Comparison of ENCODE assay signal across 8 mouse cellular contexts in genomic region chr15:32778599-32779273, GRCm38 (mm10).
A peak's percentile ranks its signal among the peaks of the same experiment; 100 is the strongest.
DNase-seq lines count a peak whose midpoint lies in the region; ATAC-seq and TF ChIP-seq lines count a peak whose summit lies in the region.
"Not testable (repeated sequence)": the region's sequence is repeated elsewhere in the genome, so short reads cannot be mapped to it uniquely, and the experiment has no call there.

No protein-coding gene starts in this region.

- TF ChIP-seq EP300 in lung, postnatal 0 days (IDR thresholded peaks at IDR 0.05): not testable (repeated sequence)

- H3K4me3 ChIP-seq in embryonic facial prominence, embryonic 13.5 days: peak overlapping the region; percentile 60
- H3K4me3 ChIP-seq in intestine, embryonic 15.5 days (replicated peaks): peak overlapping the region; percentile 48
- peak overlapping the region; percentile 45 for H3K4me3 ChIP-seq in lung, postnatal 0 days (ENCODE audit: low read depth, low read length)

- not testable (repeated sequence) for H3K27me3 ChIP-seq in embryonic facial prominence, embryonic 13.5 days; intestine, embryonic 15.5 days (replicated peaks); lung, postnatal 0 days (replicated peaks; ENCODE audit: insufficient read depth, low read length)

- H3K9ac ChIP-seq in embryonic facial prominence, embryonic 13.5 days: peak overlapping the region; percentile 79
- H3K9ac ChIP-seq in intestine, embryonic 15.5 days: peak overlapping the region; percentile 60
- H3K9ac ChIP-seq in lung, postnatal 0 days (replicated peaks; ENCODE audit: low read depth): 0 out of 2 replicates have a peak overlapping the region, but pooled peaks have one; percentile 1

- ATAC-seq in embryonic facial prominence, embryonic 13.5 days (ENCODE audit: insufficient number of reproducible peaks, insufficient read depth, low FRiP score, low TSS enrichment, low read depth): peak; percentile 96
- ATAC-seq in granulocyte monocyte progenitor cell, adult 5-6 weeks (replicated peaks; ENCODE audit: poor library complexity, severe bottlenecking): peak; percentile 68
- peak; percentile 97 for ATAC-seq in intestine, embryonic 15.5 days
- ATAC-seq in lung, postnatal 0 days: peak; percentile 97

- not testable (repeated sequence) for H3K4me1 ChIP-seq in embryonic facial prominence, embryonic 13.5 days; intestine, embryonic 15.5 days (replicated peaks); lung, postnatal 0 days (ENCODE audit: insufficient read depth, low read depth, low read length)

- peak; percentile 82 for DNase-seq in adrenal gland, postnatal 36 days
- DNase-seq in left cerebral cortex, adult 18-20 months (ENCODE audit: low spot score in 2 of 2): peak; percentile 67 to 78
- peak; percentile 94 for DNase-seq in lung, postnatal 0 days (ENCODE audit: low spot score)
- DNase-seq in ovary, postnatal 36 days (ENCODE audit: low spot score): peak; percentile 82
- DNase-seq in urinary bladder, postnatal 4 days (ENCODE audit: low spot score in 2 of 2): peak; percentile 80 to 83

- H3K4me2 ChIP-seq in embryonic facial prominence, embryonic 13.5 days: peak overlapping the region; percentile 74
- peak overlapping the region; percentile 64 for H3K4me2 ChIP-seq in intestine, embryonic 15.5 days (replicated peaks)
- H3K4me2 ChIP-seq in lung, postnatal 0 days (replicated peaks; ENCODE audit: low read depth, low read length): peak overlapping the region; percentile 60

- H3K27ac ChIP-seq in embryonic facial prominence, embryonic 13.5 days: peak overlapping the region; percentile 81
- H3K27ac ChIP-seq in intestine, embryonic 15.5 days: peak overlapping the region; percentile 82
- peak overlapping the region; percentile 51 for H3K27ac ChIP-seq in lung, postnatal 0 days (ENCODE audit: low read length)

- under 1% methylated on average over 33 of the region's 34 CpGs for WGBS in embryonic facial prominence, embryonic 13.5 days
- WGBS in intestine, embryonic 15.5 days: under 1% methylated on average over 34 of the region's 34 CpGs
- WGBS in lung, postnatal 0 days: under 1% methylated on average over 33 of the region's 34 CpGs

- not testable (repeated sequence) for H3K36me3 ChIP-seq in embryonic facial prominence, embryonic 13.5 days; intestine, embryonic 15.5 days; lung, postnatal 0 days (ENCODE audit: insufficient read depth, low read length)

- TF ChIP-seq CTCF in lung, postnatal 0 days (IDR thresholded peaks at IDR 0.05): peak; percentile 23

- H3K9me3 ChIP-seq in embryonic facial prominence, embryonic 13.5 days; intestine, embryonic 15.5 days; lung, postnatal 0 days (ENCODE audit: low read length): not testable (repeated sequence)

Comparison
In these comparisons a context has a peak if more than half of its experiments do, and no peak if none do; other contexts are left out.
1. Peak in every context shown above with its lines: DNase-seq, ATAC-seq, H3K4me3 ChIP-seq and H3K27ac ChIP-seq.
2. H3K9ac ChIP-seq: peak in every context shown above with its lines; median percentile 79 in embryonic facial prominence, embryonic 13.5 days; 60 in intestine, embryonic 15.5 days; 1 in lung, postnatal 0 days.